Mouse (Mus musculus) monocyte, adult 2 months (primary cell): ENCODE measurements around the gene Cdk9.

Experiments
- DNase-seq, 2 experiments: peaks; one replicate each; pipeline ENCODE4 v3.0.0; 2022; ENCODE audit warnings: low spot score in 2 of 2, low read depth in 1 of 2

The Cdk9 gene

DNA sequence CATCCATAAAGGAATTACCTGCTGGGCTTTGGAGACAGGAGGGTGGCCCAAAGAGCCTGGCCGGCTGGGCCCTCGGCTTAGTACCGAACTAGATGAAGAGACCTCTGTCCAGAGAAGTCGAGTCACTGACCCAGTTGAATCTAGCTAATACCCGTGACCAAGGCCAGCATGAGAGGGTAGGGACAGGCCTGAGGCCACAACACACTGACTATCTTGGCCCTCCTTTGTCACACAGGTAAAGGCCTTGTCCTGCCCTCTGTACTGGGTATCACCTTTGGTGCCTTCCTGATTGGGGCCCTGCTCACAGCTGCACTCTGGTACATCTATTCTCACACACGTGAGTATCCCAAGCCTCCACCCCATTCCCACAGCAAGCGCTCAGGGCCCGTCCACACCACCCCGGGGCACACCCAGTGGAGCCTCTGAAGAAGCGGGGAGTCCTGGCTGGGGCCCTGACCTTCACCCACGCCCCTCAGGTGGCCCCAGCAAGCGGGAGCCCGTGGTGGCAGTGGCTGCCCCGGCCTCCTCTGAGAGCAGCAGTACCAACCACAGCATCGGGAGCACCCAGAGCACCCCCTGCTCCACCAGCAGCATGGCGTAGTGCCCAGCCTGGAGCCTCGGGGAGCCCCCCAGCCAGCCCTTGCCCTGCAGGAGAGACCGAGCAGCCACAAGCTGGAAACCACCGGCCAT, 31.8 kb downstream of the Cdk9 start:
- no peak for DNase-seq

DNA sequence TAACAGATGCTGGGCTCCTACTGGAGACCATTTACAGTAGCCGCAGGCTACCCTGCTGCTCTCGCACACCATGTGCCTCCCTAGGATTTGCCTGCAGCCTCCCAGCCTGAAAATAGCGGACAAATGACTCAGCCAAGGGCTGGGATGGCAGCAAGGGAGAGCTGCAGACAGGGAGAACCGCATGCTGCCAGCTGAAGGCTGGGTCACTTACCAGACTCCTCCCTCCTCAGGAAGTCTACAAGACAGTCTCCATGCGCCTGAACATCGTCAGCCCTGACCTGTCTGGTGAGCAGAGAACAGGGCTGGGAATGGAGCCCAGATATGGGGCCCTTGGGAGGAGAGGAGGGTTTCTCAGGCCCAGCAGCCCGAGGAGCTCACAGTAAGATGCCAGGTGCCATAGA, 32.8 kb downstream of the Cdk9 start:
- no peak for DNase-seq

DNA sequence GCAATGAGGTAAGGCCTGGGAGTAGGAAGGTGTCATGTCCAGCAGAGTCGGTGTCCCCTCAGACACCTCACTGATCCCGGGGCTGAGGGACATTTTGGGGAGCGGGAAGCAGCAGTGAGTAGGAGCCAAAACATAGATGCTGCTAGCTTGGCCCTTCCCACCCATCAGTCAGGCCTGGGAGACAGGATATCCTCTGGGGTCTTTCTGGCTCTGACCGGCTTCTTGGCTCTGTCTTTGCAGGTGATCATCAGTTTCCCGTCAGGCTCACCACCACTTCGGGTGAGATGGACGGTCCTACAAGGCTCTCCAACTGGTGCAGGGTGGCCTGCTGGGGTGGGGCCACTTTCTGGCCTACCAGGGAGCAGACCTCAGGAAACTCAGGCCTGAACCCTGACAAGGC, 35.2 kb downstream of the Cdk9 start:
- DNase-seq = no peak

DNA sequence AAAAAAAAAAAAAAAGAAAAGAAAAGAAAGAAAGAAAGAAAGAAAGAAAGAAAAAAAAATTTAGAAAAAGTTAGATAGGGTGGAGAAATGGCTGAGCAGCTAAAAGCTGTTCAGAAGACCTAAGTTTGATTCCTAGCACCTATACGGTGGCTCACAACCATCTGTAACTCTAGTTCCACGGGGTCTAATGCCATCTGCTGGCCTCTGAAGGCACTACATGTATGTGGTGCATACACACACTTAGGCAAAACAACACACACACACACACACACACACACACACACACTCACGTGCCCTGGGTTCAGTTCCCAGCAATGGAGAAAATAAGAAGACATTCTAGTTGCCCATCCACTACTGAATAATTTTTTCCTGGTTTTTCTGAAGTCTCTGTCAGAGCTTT, 36.1 kb downstream of the Cdk9 start:
- no peak for DNase-seq

DNA sequence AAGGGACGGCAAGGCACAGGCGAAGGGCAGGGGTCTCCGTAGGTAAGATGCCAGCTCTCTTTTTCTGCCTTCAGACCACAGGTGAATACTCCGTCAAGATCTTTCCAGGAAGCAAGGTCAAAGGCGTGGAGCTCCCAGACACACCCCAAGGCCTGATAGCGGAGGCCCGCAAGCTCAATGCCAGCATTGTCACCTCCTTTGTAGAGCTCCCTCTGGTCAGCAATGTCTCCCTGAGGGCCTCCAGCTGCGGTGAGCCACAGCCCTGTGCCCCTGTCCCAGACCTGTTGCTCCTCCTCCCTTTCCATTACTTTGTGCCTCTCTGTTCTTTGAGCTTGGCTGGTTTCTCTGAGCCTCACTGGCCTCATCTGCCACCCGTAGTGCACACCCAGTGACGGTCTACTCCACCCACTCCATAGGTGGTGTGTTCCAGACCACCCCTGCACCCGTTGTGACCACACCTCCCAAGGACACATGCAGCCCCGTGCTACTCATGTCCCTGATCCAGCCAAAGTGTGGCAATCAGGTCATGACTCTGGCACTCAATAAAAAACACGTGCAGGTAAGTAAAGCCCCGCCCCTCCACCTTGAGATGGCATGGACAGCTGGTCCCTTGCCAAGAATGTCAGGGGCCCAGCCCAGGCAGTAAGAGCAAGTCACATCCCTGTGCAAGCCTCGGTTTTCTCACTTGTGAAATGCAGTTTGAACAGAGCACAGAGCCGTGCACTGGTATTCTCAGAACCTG, 39.5 kb downstream of the Cdk9 start:
- DNase-seq = no peak

DNA sequence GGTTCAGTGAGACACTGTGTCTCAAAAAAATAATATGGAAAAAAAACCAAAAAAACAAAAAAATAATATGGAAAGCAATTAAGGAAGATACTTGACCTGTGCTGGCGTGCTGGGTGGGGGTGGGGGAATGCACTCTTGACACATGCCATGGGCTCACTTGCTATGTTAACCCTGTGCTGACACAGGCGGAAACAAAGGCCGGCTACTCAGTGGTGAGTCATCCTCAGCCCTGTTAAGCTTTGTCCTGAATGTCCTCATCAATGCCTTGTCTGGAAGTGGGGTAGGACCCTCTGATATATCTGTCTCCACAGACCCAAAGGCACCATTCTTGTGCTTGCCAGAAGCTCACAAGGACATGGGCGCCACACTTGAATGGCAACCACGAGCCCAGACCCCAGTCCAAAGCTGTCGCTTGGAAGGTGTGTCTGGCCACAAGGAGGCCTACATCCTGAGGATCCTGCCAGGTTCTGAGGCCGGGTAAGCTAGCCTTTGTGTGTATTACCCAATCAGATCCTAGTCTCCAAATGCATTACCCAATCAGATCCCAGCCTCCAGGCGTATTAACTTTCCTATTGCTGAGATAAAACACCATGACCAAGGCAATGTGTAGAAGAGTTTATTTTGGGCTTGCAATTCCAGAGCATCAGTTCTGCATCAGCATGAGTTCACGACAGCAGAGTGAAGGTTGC, 40.8 kb downstream of the Cdk9 start:
- DNase-seq = no peak

DNA sequence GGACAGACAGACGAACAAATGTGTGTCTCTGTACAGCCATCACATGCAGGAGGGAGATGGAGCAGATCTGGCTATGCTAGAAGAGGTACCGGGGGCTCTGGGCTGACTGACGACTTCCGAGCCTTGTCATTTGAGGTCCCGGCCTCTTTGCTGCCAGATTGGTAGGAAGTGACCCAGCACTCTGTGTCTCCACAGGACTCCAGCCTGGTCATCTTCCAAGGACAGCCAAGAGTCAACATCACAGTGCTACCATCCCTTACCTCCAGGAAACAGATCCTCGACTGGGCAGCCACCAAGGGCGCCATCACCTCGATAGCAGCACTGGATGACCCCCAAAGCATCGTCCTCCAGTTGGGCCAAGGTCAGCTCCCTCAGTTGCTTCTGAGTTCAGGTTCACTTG, 41.7 kb downstream of the Cdk9 start:
- no peak for DNase-seq

DNA sequence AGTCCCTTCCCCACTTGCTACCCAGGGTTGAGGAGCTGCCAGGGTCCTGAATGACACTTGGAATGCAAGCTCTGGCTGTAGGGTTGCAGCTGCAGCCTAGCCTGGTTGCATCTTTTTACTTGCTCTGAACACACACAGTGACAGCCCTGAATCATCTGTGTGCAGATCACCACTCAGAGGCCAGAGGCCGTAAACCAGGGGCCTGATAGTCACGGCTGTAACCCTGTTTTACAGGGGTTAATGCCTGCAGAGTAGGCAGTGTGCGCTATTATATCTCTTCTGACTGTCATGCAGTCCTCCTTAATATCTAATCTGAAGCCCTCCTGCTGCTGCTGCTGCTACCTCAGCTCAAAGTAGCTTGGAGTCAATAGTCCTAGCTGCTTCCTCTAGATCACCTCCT, 43.0 kb downstream of the Cdk9 start:
- DNase-seq = no peak

DNA sequence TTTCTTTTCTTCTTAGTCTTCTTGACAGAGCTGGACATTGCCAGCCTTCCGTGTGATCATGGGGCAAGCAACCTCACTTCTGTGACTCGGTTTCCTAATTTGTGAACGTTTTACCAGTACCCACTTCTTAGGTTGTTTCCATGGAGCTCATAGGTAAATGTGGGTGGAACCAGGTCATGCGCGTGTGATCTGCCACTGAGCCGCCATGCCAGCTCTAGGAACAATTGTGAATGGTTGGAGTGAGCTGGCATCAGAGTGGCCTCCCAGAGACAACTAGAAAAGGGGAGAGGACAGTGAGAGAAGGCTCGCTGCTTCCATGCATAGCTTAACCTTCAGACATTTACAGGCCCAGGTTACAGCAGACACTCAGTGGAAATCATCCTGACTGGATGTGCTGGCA, 44.7 kb downstream of the Cdk9 start:
- no peak for DNase-seq

DNA sequence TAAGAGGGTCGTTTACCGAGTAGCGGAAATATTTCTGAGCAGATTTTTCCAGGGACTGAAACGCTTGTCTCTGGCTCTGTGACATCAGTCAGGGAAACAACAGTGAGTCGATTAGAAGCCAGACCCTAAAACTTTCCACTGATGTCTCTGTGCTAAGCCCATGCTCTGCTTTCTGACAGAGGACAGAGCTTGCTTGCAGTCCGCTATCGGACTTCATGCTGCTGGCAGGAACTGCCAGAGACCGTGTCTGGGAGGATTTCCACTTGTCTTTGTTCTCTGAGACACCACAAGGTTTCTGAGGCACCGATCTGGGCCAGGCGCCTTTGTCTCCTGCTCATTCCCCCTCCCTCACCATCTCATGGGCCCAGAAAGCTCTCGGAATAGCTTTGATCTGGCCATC, 45.1 kb downstream of the Cdk9 start:
- no peak for DNase-seq

DNA sequence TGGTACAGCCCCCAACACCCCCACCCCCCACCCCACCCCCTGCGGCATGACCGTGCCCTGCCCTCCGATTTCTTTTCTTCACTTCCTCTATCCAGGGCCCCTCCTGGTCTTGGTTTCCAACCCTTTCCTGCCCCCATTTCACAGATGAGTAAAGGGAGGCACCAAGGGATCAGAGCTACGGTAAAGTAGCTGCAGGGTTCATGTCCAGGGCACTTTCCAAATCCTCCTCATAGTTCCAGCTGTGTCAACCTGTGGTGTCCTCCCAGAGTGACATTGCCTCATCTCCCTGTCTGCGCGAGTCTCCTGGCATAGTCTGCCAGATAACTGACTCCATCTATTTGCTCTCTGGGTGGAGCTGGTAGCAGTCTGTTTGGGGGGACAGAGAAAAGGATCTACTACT, 47.0 kb downstream of the Cdk9 start:
- no peak for DNase-seq

DNA sequence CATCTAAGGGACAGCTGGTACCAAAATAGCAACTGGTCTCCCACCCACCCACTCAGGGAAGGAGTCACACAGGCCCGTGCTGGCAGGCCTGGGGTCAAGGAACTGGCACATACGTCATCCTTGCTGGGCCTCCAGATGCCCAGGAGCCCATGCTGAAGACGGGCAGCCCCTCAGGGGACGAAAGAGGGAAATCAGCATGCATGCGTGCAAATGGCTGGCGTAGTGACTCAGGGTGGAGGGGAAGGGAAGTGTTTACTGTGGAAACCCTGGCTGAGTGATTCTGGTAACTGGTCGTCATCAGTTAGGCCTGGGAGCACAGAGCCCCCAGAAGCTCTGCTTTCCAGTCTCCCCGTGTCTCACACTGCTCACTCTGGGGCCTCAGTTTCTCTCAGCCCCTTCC, 47.5 kb downstream of the Cdk9 start:
- DNase-seq = no peak

DNA sequence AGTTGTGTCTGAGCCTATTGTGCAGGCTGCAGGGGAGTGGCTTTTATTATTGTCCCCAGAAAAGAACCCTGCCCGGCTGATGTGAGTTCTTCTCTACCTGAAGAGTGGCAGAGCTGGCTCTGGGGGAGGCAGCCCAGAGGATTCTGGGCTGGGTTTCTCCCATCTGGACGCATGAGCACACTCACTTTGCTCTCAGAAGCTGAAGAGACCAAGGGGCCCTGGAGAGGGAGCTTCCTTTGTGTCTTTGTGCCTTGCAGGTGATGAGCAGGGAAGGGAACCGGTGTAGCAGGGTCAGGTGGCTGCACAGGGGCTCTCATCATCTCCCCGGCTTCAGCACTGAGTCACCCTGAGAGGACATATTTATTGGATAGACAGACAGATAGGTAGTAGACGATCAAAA, 50.6 kb downstream of the Cdk9 start:
- DNase-seq = no peak

DNA sequence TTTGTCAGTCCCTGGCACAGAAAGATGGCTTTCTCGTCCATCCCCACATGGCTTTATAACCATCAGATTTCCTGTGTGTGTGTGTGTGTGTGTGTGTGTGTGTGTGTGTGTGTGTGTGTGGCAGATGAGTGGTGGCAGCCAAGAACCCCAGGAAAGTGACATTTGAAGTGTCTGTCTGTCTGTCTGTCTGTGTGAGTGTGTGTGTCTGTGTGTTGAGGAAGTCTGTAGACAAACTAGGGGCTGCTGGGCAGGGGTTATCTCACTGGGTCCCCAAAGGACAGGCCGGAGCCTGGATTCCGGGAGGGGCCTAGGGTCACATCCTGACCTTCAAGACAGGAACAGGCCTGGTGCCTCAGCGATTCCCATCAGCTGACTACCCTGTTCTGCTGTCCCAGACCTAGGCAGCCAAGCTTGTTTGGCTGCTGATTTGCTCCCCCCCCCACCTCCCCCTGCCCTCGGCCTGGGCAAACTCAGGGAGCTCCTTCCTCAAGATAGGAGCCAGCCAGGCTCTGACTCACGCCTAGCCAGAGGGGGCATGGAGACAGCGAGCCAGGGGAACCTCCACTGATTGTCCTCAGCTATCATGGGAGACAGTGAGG, 51.3 kb downstream of the Cdk9 start:
- DNase-seq = no peak

DNA sequence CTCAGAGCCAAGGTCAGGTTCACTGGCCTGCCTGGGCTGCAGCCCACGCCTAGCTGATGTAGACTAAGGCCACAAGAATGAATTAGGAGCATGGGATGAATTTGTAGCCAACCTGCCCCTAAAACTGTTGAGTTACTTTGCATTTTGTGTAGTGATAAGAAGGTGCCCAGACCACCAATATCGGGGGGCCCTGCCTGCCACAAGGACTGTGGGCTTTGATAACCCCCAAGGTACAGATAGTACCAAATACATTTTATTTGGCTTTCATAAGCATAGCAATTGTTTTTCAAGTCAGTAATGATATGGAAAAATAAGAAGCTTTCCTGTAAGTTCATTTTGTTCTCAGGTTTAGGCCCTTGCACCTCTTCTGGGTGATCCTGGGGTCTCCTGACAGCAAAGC, 54.0 kb downstream of the Cdk9 start:
- DNase-seq = no peak

DNA sequence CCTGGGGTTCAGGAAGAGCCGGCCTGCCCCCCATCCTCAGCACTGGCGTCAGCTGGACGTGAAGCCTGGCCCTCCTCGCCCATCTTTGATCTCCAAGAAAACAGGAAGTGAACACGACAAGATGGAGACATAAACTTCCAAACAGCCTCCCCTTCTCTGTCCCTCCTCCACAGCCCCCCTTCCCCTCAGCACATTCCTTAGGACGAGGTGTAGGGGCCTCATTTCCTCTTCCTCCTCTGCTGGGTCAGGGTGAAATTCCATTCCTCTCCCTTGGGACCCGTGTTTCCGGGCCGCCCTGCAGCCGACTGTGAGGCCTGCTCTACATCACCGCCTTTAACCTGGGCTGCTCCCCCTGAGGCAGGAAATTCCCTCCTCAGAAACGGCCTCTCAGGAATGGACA, 57.0 kb downstream of the Cdk9 start:
- DNase-seq = no peak
